ENCODE assay signal across 31 mouse cellular contexts in the genomic region with DNA sequence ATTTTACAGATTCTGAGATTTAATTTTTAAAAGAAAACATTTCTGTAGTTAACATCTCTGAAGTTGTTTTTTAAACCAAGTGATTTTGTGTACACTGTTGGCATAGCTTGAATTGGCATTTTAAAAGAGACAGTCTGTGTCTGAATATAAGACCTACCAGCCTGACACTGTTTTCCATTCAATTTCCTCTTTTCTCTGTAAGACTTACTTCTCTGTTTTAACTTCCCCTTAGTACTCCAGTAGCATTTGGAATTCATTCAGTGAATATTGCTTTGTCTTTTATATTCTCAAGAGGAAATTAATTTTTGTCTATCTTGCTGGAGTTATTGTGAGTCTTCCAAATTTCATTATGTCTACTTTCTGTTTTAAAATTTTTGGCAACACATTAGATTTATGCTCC.
DNase-seq lines count a peak whose midpoint lies in the region; ATAC-seq and TF ChIP-seq lines count a peak whose summit lies in the region.
"Had no signal": no experiment of that assay in that cellular context is flagged by ENCODE, and none has a peak within 500 bp of the region (broad histone marks: within the 10 kb centered on the region; RNA-seq: fewer than 3 reads in every experiment).

No protein-coding gene starts in this region.

- no peak for TF ChIP-seq POLR2A in liver, adult 2 months (IDR thresholded peaks at IDR 0.05; ENCODE audit: extremely low read depth, insufficient read depth, low read length)

- no peak overlapping the region for H3K27ac ChIP-seq in liver, adult 2 months (replicated peaks; ENCODE audit: insufficient read depth, low read depth, low read length)
- H3K27ac ChIP-seq in macrophage: peak overlapping the region; percentile 47
- no peak overlapping the region for H3K27ac ChIP-seq in forebrain, embryonic 16.5 days (ENCODE audit: low read length)
- H3K27ac ChIP-seq: heart, embryonic 10.5 days; heart, embryonic 15.5 days; hindbrain, embryonic 13.5 days; limb, embryonic 12.5 days; liver, embryonic 12.5 days; stomach, postnatal 0 days had no signal

- H3K9ac ChIP-seq in liver, adult 2 months (ENCODE audit: low read depth, low read length): no peak overlapping the region
- no peak overlapping the region for H3K9ac ChIP-seq in forebrain, embryonic 16.5 days (replicated peaks; ENCODE audit: low read depth, low read length)
- H3K9ac ChIP-seq: forebrain, postnatal 0 days; heart, embryonic 15.5 days; hindbrain, embryonic 13.5 days; limb, embryonic 12.5 days; liver, embryonic 12.5 days; liver, postnatal 0 days had no signal

- no peak overlapping the region for H3K4me3 ChIP-seq in liver, adult 2 months (ENCODE audit: insufficient read depth, low read depth, low read length)
- H3K4me3 ChIP-seq in macrophage (ENCODE audit: inconsistent target): no peak overlapping the region
- H3K4me3 ChIP-seq in forebrain, embryonic 16.5 days (replicated peaks; ENCODE audit: low read length): no peak overlapping the region
- H3K4me3 ChIP-seq: erythroblast, embryonic 14.5 days; heart, embryonic 10.5 days; heart, embryonic 15.5 days; hindbrain, embryonic 13.5 days; limb, embryonic 12.5 days; liver, embryonic 12.5 days had no signal

- TF ChIP-seq CTCF in liver, adult 2 months (IDR thresholded peaks at IDR 0.05; ENCODE audit: low read depth, low read length): no peak

- H3K36me3 ChIP-seq in liver, adult 2 months (ENCODE audit: control insufficient read depth, insufficient read depth, low read length): no peaks in the 10 kb centered on the region
- H3K36me3 ChIP-seq in macrophage (ENCODE audit: inconsistent target): no peaks in the 10 kb centered on the region
- H3K36me3 ChIP-seq in forebrain, embryonic 16.5 days (ENCODE audit: control insufficient read depth, insufficient read depth): no peaks in the 10 kb centered on the region
- H3K36me3 ChIP-seq: heart, embryonic 10.5 days; heart, embryonic 15.5 days; hindbrain, embryonic 13.5 days; limb, embryonic 12.5 days; liver, embryonic 12.5 days had no signal

- H3K9me3 ChIP-seq in forebrain, embryonic 16.5 days (ENCODE audit: control insufficient read depth, low read length): no peaks in the 10 kb centered on the region
- H3K9me3 ChIP-seq: heart, embryonic 10.5 days; heart, embryonic 15.5 days; hindbrain, embryonic 13.5 days; limb, embryonic 12.5 days; liver, embryonic 12.5 days had no signal

- H3K79me2 ChIP-seq in liver, adult 2 months (ENCODE audit: control insufficient read depth, insufficient read depth, low read length): no peaks in the 10 kb centered on the region
- no peaks in the 10 kb centered on the region for H3K79me2 ChIP-seq in macrophage (ENCODE audit: inconsistent target)

- H3K4me1 ChIP-seq in liver, adult 2 months (ENCODE audit: control insufficient read depth, insufficient read depth, low read length): no peaks in the 10 kb centered on the region
- no peaks in the 10 kb centered on the region for H3K4me1 ChIP-seq in forebrain, embryonic 16.5 days (replicated peaks; ENCODE audit: control insufficient read depth, insufficient read depth, low read length)
- H3K4me1 ChIP-seq: heart, embryonic 10.5 days; heart, embryonic 15.5 days; hindbrain, embryonic 13.5 days; limb, embryonic 12.5 days; liver, embryonic 12.5 days had no signal

- peak; percentile 40 for DNase-seq in liver, adult 2 months (ENCODE audit: extremely low read depth, low read depth, low spot score)
- DNase-seq in liver: no peak
- DNase-seq in brain, adult 2 months (ENCODE audit: low read depth, low spot score): peak; percentile 3
- DNase-seq in natural killer cell, adult 2 months (ENCODE audit: low spot score in 2 of 2): no peak
- DNase-seq in layer of hippocampus, postnatal 14 days (ENCODE audit: low spot score in 2 of 2): no peak
- DNase-seq: adrenal gland, postnatal 10 days; cerebellum, adult 18-20 months; cerebellum, postnatal 10 days; forebrain, postnatal 0 days; gastrocnemius, postnatal 10 days; heart, postnatal 36 days; kidney, postnatal 14 days; layer of hippocampus, adult 9-11 months; liver, postnatal 0 days; lung, postnatal 10 days; right cerebral cortex, postnatal 14 days; spleen, adult 18-20 months; thymus, adult 2 months; thymus, postnatal 36 days had no signal

- no peaks in the 10 kb centered on the region for H3K27me3 ChIP-seq in liver, adult 2 months (ENCODE audit: control insufficient read depth, insufficient read depth, low read length)
- no peaks in the 10 kb centered on the region for H3K27me3 ChIP-seq in forebrain, embryonic 16.5 days (replicated peaks; ENCODE audit: control insufficient read depth, insufficient read depth, low read length)
- H3K27me3 ChIP-seq: heart, embryonic 15.5 days; hindbrain, embryonic 13.5 days; limb, embryonic 12.5 days; liver, embryonic 12.5 days; Patski had no signal

- no peak for ATAC-seq in forebrain, embryonic 16.5 days
- ATAC-seq: forebrain, postnatal 0 days; intestine, postnatal 0 days; liver, embryonic 12.5 days; liver, postnatal 0 days; Patski had no signal

- H3K4me2 ChIP-seq in forebrain, embryonic 16.5 days (ENCODE audit: low read length): no peak overlapping the region
- H3K4me2 ChIP-seq: heart, embryonic 15.5 days; hindbrain, embryonic 13.5 days; limb, embryonic 12.5 days; liver, embryonic 12.5 days; midbrain, embryonic 11.5 days had no signal

Comparison
In these comparisons a context has a peak if more than half of its experiments do, and no peak if none do; other contexts are left out.
1. DNase-seq: peak in liver, adult 2 months (single experiment) and brain, adult 2 months (single experiment); none in liver (single experiment), natural killer cell, adult 2 months (0 of 2) and layer of hippocampus, postnatal 14 days (0 of 2).